Mouse (Mus musculus): Measurements from ENCODE around the gene Abraxas2. TPM values are rescaled to one million over a fixed set of nuclear protein-coding genes. Genes with fewer than 3 reads are reported as not detected.

The Abraxas2 gene
- total RNA-seq, 2 experiments from 2014 or later = 29.0 to 29.2 TPM

- intact Hi-C loops (cut with DNase I) = no loop called here
- DNase-seq (ENCODE audit: low spot score in 2 of 2) = no peak
Observed at GRCm38 (mm10) chr7:132843152-132843551, 15.9 kb upstream of the Abraxas2 start.

GRCm38 (mm10) chr7:132852173-132852844 is 6.7 kb upstream of the Abraxas2 start, which contains the start of gene Eef1akmt2:
Eef1akmt2 (minus strand) TSS chr7:132852673.
- intact Hi-C loops (cut with DNase I) = loop anchor here (5.0 kb wide), 1 partner anchor 40 kb away; the partner anchor contains the start of gene Fam53b
- peak; percentile 85 to 87 for DNase-seq (ENCODE audit: low spot score in 2 of 2)

- DNase-seq (ENCODE audit: low spot score in 2 of 2) = no peak
- intact Hi-C loops (cut with DNase I) = loop anchor here (5.0 kb wide), 1 partner anchor 41 kb away; the partner anchor contains the start of gene Fam53b
Observed at GRCm38 (mm10) chr7:132853361-132853760, 5.7 kb upstream of the Abraxas2 start.

GRCm38 (mm10) chr7:132853946-132854345 is 5.1 kb upstream of the Abraxas2 start:
- no peak for DNase-seq (ENCODE audit: low spot score in 2 of 2)
- intact Hi-C loops (cut with DNase I) = loop anchor here (5.0 kb wide), 1 partner anchor 42 kb away; the partner anchor contains the start of gene Fam53b

GRCm38 (mm10) chr7:132856083-132856482 is 2.9 kb upstream of the Abraxas2 start:
- DNase-seq (ENCODE audit: low spot score in 2 of 2) = no peak
- intact Hi-C loops (cut with DNase I) = no loop called here

- intact Hi-C loops (cut with DNase I) = no loop called here
- no peak for DNase-seq (ENCODE audit: low spot score in 2 of 2)
Observed at GRCm38 (mm10) chr7:132858043-132858608, 899 bp upstream of the Abraxas2 start.

GRCm38 (mm10) chr7:132866316-132866715 is 7.3 kb downstream of the Abraxas2 start:
- intact Hi-C loops (cut with DNase I) = no loop called here

GRCm38 (mm10) chr7:132873043-132873442 is 14.0 kb downstream of the Abraxas2 start:
- no peak for DNase-seq (ENCODE audit: low spot score in 2 of 2)
- intact Hi-C loops (cut with DNase I) = no loop called here

More at GRCm38 (mm10) chr7:132866316-132866715, 7.3 kb downstream of the Abraxas2 start:
- DNase-seq (ENCODE audit: low spot score in 2 of 2) = no peak

- intact Hi-C loops (cut with DNase I) = no loop called here
- DNase-seq (ENCODE audit: low spot score in 2 of 2) = no peak
Observed at GRCm38 (mm10) chr7:132875391-132876086, 16.5 kb downstream of the Abraxas2 start.

GRCm38 (mm10) chr7:132880276-132880675 is 21.3 kb downstream of the Abraxas2 start:
- intact Hi-C loops (cut with DNase I) = loop anchor here (10.0 kb wide), 1 partner anchor 125 kb away; no protein-coding TSS in a partner anchor
- no peak for DNase-seq (ENCODE audit: low spot score in 2 of 2)

GRCm38 (mm10) chr7:132882343-132882742 is 23.3 kb downstream of the Abraxas2 start:
- DNase-seq (ENCODE audit: low spot score in 2 of 2) = no peak
- intact Hi-C loops (cut with DNase I) = loop anchor here (10.0 kb wide), 1 partner anchor 122 kb away; no protein-coding TSS in a partner anchor

- DNase-seq (ENCODE audit: low spot score in 2 of 2) = no peak
- intact Hi-C loops (cut with DNase I) = loop anchor here (10.0 kb wide), 1 partner anchor 121 kb away; no protein-coding TSS in a partner anchor
Observed at GRCm38 (mm10) chr7:132884031-132884430, 25.0 kb downstream of the Abraxas2 start.

- no peak for DNase-seq (ENCODE audit: low spot score in 2 of 2)
- intact Hi-C loops (cut with DNase I) = loop anchor here (10.0 kb wide), 1 partner anchor 118 kb away; no protein-coding TSS in a partner anchor
Observed at GRCm38 (mm10) chr7:132887019-132887804, 28.2 kb downstream of the Abraxas2 start.

GRCm38 (mm10) chr7:132888052-132888451 is 29.0 kb downstream of the Abraxas2 start:
- DNase-seq (ENCODE audit: low spot score in 2 of 2) = no peak
- intact Hi-C loops (cut with DNase I) = loop anchor here (10.0 kb wide), 1 partner anchor 117 kb away; no protein-coding TSS in a partner anchor

- intact Hi-C loops (cut with DNase I) = loop anchor here (10.0 kb wide), 1 partner anchor 116 kb away; no protein-coding TSS in a partner anchor
- DNase-seq (ENCODE audit: low spot score in 2 of 2) = no peak
Observed at GRCm38 (mm10) chr7:132888518-132889249, 29.7 kb downstream of the Abraxas2 start.

- intact Hi-C loops (cut with DNase I) = loop anchor here (10.0 kb wide), 1 partner anchor 115 kb away; no protein-coding TSS in a partner anchor
- DNase-seq (ENCODE audit: low spot score in 2 of 2) = no peak
Observed at GRCm38 (mm10) chr7:132889691-132890090, 30.7 kb downstream of the Abraxas2 start.

GRCm38 (mm10) chr7:132890201-132890600 is 31.2 kb downstream of the Abraxas2 start:
- no peak for DNase-seq (ENCODE audit: low spot score in 2 of 2)
- intact Hi-C loops (cut with DNase I) = no loop called here

GRCm38 (mm10) chr7:132891561-132892310 is 32.7 kb downstream of the Abraxas2 start:
- intact Hi-C loops (cut with DNase I) = no loop called here
- no peak for DNase-seq (ENCODE audit: low spot score in 2 of 2)

Measured in left cerebral cortex, postnatal 36 days (tissue).